Mouse (Mus musculus) lung, embryonic 16.5 days (tissue): ENCODE results near the gene Foxj3. TPM values are rescaled to one million over a fixed set of nuclear protein-coding genes. Genes with fewer than 3 reads are reported as not detected.
"Not testable (repeated sequence)": the region's sequence is repeated elsewhere in the genome, so short reads cannot be mapped to it uniquely, and the experiment has no call there.

Experiments used
- ATAC-seq: fragments of 200-750 bp; cut with Nextera tagmentation; 2 replicates; pipeline ENCODE4 v1.8.0; 2017; ENCODE audit warnings: low read depth, mild to moderate bottlenecking, moderate library complexity
- H3K27ac ChIP-seq: fragments of 300-500 bp; sonication (generic); 2 replicates; pipeline ENCODE4 v1.5.1; 2014; ENCODE audit warnings: mild to moderate bottlenecking, control low read depth, low read length
- H3K27me3 ChIP-seq: fragments of 300-500 bp; sonication (generic); 2 replicates; pipeline ENCODE4 v1.6.1; 2014; ENCODE audit warnings: low read depth, low read length, mixed read lengths; ENCODE audit not compliant: control insufficient read depth, insufficient read depth
- H3K36me3 ChIP-seq: fragments of 300-500 bp; sonication (generic); 2 replicates; pipeline ENCODE4 v1.6.1; 2014; ENCODE audit warnings: low read length; ENCODE audit not compliant: control insufficient read depth, insufficient read depth
- H3K4me1 ChIP-seq: fragments of 300-500 bp; sonication (generic); replicated peaks from 2 replicates; pipeline ENCODE4 v1.6.1; 2014; ENCODE audit warnings: low read length, mixed read lengths; ENCODE audit not compliant: control insufficient read depth, insufficient read depth
- H3K4me2 ChIP-seq: fragments of 300-500 bp; sonication (generic); 2 replicates; pipeline ENCODE4 v1.6.1; 2014; ENCODE audit warnings: low read depth, low read length, control low read depth
- H3K4me3 ChIP-seq: fragments of 300-500 bp; sonication (generic); 2 replicates; pipeline ENCODE4 v1.5.1; 2014; ENCODE audit warnings: mild to moderate bottlenecking, low read length, control low read depth
- H3K9ac ChIP-seq: fragments of 300-500 bp; sonication (generic); 2 replicates; pipeline ENCODE4 v1.6.1; 2014; ENCODE audit warnings: low read length, control low read depth
- H3K9me3 ChIP-seq: fragments of 300-500 bp; sonication (generic); 2 replicates; pipeline ENCODE4 v1.6.1; 2016; ENCODE audit warnings: low read length; ENCODE audit not compliant: control insufficient read depth
- WGBS: fragments of 180-500 bp; shearing (Covaris S2); extraction: QIAGEN DNeasy Blood & Tissue Kit; methylation state at CpG from one replicate; pipeline ENCODE4 v1.1.7; 2014; 5-methylcytosine and 5-hydroxymethylcytosine counted together
- polyA plus RNA-seq: library from polyadenylated mRNA; unstranded; fragments of >200 nt; fragmentation: Nextera tagmentation; extraction: Ambion mirVana; gene quantifications from 2 replicates; pipeline ENCODE4 v1.2.1, GENCODE M21; 2015

Foxj3 gene
- 24.1 and 24.9 TPM in 2 replicates for polyA plus RNA-seq

DNA sequence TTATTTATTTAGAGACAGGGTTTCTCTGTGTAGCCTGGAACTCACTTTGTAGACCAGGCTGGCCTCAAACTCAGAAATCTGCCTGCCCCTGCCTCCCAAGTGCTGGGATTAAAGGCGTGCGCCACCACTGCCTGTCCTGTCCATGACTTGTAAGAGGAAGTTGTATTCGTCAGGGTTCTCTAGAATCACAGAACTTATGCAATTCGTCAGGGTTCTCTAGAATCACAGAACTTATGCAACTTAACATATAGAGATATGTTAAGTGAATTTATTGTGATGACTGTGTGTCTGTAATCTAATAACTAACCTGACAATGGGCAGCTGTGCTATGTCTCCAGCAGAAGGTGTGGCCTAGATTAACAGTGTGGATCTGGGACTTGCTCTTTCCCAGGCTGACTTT, at the start of gene Foxj3:
Foxj3 (plus strand) TSS at position 390 of the 400 bp plus-strand sequence.
- 81% methylated on average over 4 of the region's 4 CpGs for WGBS
- not testable (repeated sequence) for H3K4me3 ChIP-seq

DNA sequence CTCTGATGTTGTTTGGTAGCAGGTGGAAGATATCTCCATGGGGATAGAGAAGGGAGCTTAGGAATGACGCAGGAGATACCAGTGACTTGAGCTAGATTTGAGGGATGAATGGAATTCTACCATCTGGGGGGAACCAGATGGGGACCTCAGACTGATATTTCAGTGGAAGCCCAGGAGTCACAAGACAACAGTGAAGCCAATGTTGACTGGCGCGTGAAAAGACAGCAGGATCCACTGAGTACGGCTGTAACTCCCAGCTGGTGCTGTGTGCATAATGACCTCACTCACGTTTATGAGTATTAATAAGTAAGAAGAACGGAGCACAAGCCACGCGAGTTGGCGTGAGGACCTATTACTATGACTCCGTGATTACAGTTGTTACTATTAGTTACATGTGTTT, 47.1 kb upstream of the Foxj3 start:
- ATAC-seq: no peak
- Histone ChIP-seq H3K9ac (no peak overlapping the region), H3K27ac (no peak overlapping the region), H3K4me1 (peaks cover 3% of the 10 kb centered on the region; the same call in 1 of the 2 replicates), H3K9me3 (no peaks in the 10 kb centered on the region), H3K36me3 (no peaks in the 10 kb centered on the region), H3K4me3 (no peak overlapping the region), H3K4me2 (no peak overlapping the region), H3K27me3 (peaks cover 19% of the 10 kb centered on the region)
- WGBS: 87% methylated on average over 10 of the region's 10 CpGs

More for the DNA sequence above, at the start of gene Foxj3:
- not testable (repeated sequence) for H3K27me3 ChIP-seq, H3K9me3 ChIP-seq, H3K36me3 ChIP-seq, H3K4me2 ChIP-seq, ATAC-seq, H3K27ac ChIP-seq, H3K9ac ChIP-seq
- peaks cover 21% of the 10 kb centered on the region for H3K4me1 ChIP-seq

DNA sequence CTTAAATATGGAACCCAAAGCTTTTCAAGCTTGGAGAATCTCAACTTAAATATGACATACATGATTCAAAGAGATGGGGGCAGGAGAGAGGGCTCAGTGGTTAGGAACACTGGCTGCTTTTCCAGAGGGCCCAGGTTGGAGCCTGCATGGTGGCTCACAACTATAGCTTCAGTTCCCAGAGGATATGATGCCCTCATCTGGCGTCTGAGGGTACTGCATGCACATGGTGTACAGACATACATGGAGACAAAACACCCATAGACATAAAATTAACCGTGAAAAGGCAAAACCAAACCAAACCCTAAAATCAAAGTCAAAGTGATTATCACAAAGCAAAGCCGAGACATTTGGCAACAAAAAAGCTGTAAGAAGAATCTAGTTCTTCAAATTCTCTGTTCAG, 46.0 kb upstream of the Foxj3 start:
- no peak overlapping the region for H3K4me2 ChIP-seq
- 75% methylated on average over 3 of the region's 3 CpGs for WGBS
- H3K4me3 ChIP-seq: no peak overlapping the region
- peaks cover 19% of the 10 kb centered on the region for H3K27me3 ChIP-seq
- H3K4me1 ChIP-seq: peaks cover 3% of the 10 kb centered on the region; the same call in 1 of the 2 replicates
- no peaks in the 10 kb centered on the region for H3K9me3 ChIP-seq
- H3K27ac ChIP-seq: no peak overlapping the region
- ATAC-seq: no peak
- no peak overlapping the region for H3K9ac ChIP-seq
- no peaks in the 10 kb centered on the region for H3K36me3 ChIP-seq

GRCm38 (mm10) chr4:119492291-119492932, 44.4 kb upstream of the Foxj3 start, which contains the start of gene Rimkla:
Gene Rimkla (minus strand): TSS chr4:119492628.
- H3K36me3 ChIP-seq: no peaks in the 10 kb centered on the region
- H3K9me3 ChIP-seq: no peaks in the 10 kb centered on the region
- under 1% methylated on average over 46 of the region's 77 CpGs for WGBS
- peak within 1 kb of the TSS; percentile 93 for H3K4me2 ChIP-seq
- H3K4me1 ChIP-seq: peaks cover 3% of the 10 kb centered on the region; the same call in 1 of the 2 replicates
- peaks cover 19% of the 10 kb centered on the region for H3K27me3 ChIP-seq
- H3K27ac ChIP-seq: no peak within 1 kb of the TSS
- peak; percentile 91 for ATAC-seq
- H3K9ac ChIP-seq: peak within 1 kb of the TSS; percentile 62
- peak within 1 kb of the TSS; percentile 57 for H3K4me3 ChIP-seq

- Histone ChIP-seq H3K27ac (no peak overlapping the region), H3K9ac (peak overlapping the region; percentile 62), H3K4me2 (peak overlapping the region; percentile 93), H3K4me3 (peak overlapping the region; percentile 57), H3K27me3 (peaks cover 19% of the 10 kb centered on the region), H3K9me3 (no peaks in the 10 kb centered on the region), H3K36me3 (no peaks in the 10 kb centered on the region), H3K4me1 (peaks cover 3% of the 10 kb centered on the region; the same call in 1 of the 2 replicates)
- 33% methylated on average over 10 of the region's 10 CpGs for WGBS
- no peak for ATAC-seq
Measured at GRCm38 (mm10) chr4:119492933-119493327, 43.9 kb upstream of the Foxj3 start.

DNA sequence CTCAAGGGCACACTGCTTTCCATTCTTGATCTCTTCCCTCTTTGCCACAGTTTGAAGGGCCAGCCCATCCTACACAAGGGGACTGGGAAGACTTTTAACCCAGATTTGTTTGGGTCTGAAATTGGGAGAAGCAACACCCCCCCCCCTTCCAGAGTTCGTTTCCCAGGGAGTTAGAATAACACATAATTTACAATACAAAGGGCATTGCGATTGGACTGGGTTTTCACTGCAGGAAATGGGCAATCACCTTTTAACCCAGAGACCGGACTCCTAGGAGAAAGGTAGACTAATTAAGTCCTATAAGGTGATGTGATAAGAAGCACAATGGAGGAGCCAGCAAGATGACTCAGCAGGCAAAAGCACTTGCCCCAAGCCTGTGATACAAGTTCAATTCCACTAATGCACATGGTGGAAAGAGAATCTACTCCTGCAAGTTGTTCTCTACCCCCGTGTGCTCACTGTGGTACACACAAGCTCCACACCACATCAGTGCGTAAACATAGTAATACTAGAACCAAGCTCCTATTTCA, 38.4 kb upstream of the Foxj3 start:
- Histone ChIP-seq H3K4me1 (no peaks in the 10 kb centered on the region), H3K36me3 (no peaks in the 10 kb centered on the region), H3K27me3 (peaks cover 2% of the 10 kb centered on the region; the same call in 1 of the 2 replicates), H3K9ac (no peak overlapping the region), H3K4me2 (no peak overlapping the region), H3K9me3 (no peaks in the 10 kb centered on the region), H3K27ac (no peak overlapping the region), H3K4me3 (no peak overlapping the region)
- WGBS: 56% methylated on average over 5 of the region's 5 CpGs
- ATAC-seq: no peak

DNA sequence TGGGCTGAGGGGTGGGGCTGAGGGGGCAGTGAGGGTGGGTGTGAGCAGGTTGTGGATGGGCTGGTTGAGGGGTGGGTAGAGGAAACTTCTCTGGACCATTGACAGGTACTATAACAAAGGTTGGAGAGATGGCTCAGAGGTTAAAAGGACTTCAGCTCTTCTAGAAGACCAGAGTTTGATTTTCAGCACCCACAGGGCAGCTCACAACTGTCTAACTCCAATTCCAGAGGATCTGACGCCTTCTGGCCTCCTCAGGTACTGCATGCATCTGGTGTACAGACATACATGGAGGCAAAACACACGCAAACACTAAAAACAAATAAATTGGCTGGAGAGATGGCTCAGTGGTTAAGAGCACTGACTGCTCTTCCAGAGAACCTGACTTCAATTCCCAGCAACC, 25.2 kb upstream of the Foxj3 start:
- WGBS: 65% methylated on average over 2 of the region's 2 CpGs
- Histone ChIP-seq H3K9ac (no peak overlapping the region), H3K9me3 (no peaks in the 10 kb centered on the region), H3K27ac (no peak overlapping the region), H3K36me3 (no peaks in the 10 kb centered on the region), H3K4me2 (no peak overlapping the region), H3K4me1 (no peaks in the 10 kb centered on the region), H3K4me3 (no peak overlapping the region), H3K27me3 (no peaks in the 10 kb centered on the region)
- ATAC-seq: no peak

- Histone ChIP-seq H3K27me3 (no peaks in the 10 kb centered on the region), H3K9ac (no peak overlapping the region), H3K36me3 (no peaks in the 10 kb centered on the region), H3K4me1 (no peaks in the 10 kb centered on the region), H3K9me3 (no peaks in the 10 kb centered on the region), H3K4me2 (no peak overlapping the region), H3K4me3 (no peak overlapping the region), H3K27ac (no peak overlapping the region)
- 13% methylated on average over 3 of the region's 3 CpGs for WGBS
- ATAC-seq: peak; percentile 70; the same call in 1 of the 2 replicates
Measured at GRCm38 (mm10) chr4:119512731-119513141, 24.1 kb upstream of the Foxj3 start.

DNA sequence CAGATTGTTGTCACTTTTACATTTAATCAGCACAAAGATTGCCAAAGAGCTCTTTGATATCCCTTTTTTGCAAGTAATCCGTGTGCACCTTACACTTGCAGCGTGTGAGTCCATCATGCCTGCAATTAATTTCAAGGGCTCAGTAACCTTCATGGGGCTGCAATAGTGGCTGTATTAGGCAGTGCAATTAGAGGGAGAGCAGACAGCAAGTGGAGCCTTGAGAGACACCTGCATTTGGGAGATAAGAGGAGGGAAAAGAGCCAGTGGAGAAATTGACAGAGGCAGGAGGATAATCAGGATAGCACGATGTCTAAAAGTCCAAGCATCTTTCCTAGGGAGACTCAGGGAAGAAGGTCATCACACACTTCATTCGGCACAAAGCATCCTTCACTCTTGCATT, 13.2 kb upstream of the Foxj3 start:
- Histone ChIP-seq H3K9ac (no peak overlapping the region), H3K36me3 (no peaks in the 10 kb centered on the region), H3K27ac (no peak overlapping the region), H3K4me3 (no peak overlapping the region), H3K4me2 (no peak overlapping the region), H3K9me3 (no peaks in the 10 kb centered on the region), H3K27me3 (no peaks in the 10 kb centered on the region), H3K4me1 (no peaks in the 10 kb centered on the region)
- WGBS: 70% methylated on average over 4 of the region's 4 CpGs
- no peak for ATAC-seq
